Mouse (Mus musculus) adrenal gland, postnatal 36 days (tissue): ENCODE data around the gene Sphk1. TPM values are rescaled to one million over a fixed set of nuclear protein-coding genes. Genes with fewer than 3 reads are reported as not detected.

Experiments
- DNase-seq, 2 experiments: peaks; one replicate each; pipeline ENCODE4 v3.0.0; 2021; ENCODE audit warnings: mixed read lengths in 1 of 2
- total RNA-seq, 2 experiments: library from RNA; stranded (reverse); gene quantifications; 2 replicates each; pipeline ENCODE4 v1.2.3; 2021

The Sphk1 gene
- total RNA-seq, 2 experiments from 2014 or later: 1.7 to 3.4 TPM

- no peak for DNase-seq
Observed at GRCm38 (mm10) chr11:116506151-116506875, 24.4 kb upstream of the Sphk1 start.

GRCm38 (mm10) chr11:116508689-116509088 lies 22.0 kb upstream of the Sphk1 start:
- DNase-seq: no peak

GRCm38 (mm10) chr11:116511301-116511868 lies 19.3 kb upstream of the Sphk1 start:
- DNase-seq: no peak

- no peak for DNase-seq
Observed at GRCm38 (mm10) chr11:116512154-116512553, 18.6 kb upstream of the Sphk1 start.

- no peak for DNase-seq
Observed at GRCm38 (mm10) chr11:116512987-116513386, 17.7 kb upstream of the Sphk1 start.

- no peak for DNase-seq
Observed at GRCm38 (mm10) chr11:116513531-116514038, 17.1 kb upstream of the Sphk1 start.

GRCm38 (mm10) chr11:116515330-116516020 lies 15.2 kb upstream of the Sphk1 start:
- no peak for DNase-seq

GRCm38 (mm10) chr11:116518482-116518881 lies 12.2 kb upstream of the Sphk1 start:
- DNase-seq: peak in 1 of 2 experiments; percentile 29

GRCm38 (mm10) chr11:116521143-116521542 lies 9.6 kb upstream of the Sphk1 start:
- peak; percentile 28 to 65 for DNase-seq

GRCm38 (mm10) chr11:116522046-116522445 lies 8.7 kb upstream of the Sphk1 start:
- no peak for DNase-seq

GRCm38 (mm10) chr11:116522886-116523698 lies 7.6 kb upstream of the Sphk1 start:
- peak; percentile 59 to 60 for DNase-seq

- peak; percentile 18 to 38 for DNase-seq
Observed at GRCm38 (mm10) chr11:116523699-116524189, 7.0 kb upstream of the Sphk1 start.

GRCm38 (mm10) chr11:116528636-116529320 lies 1.9 kb upstream of the Sphk1 start:
- DNase-seq: no peak

- no peak for DNase-seq
Observed at GRCm38 (mm10) chr11:116531371-116532191, 856 bp downstream of the Sphk1 start.

- peak in 1 of 2 experiments; percentile 45 for DNase-seq
Observed at GRCm38 (mm10) chr11:116532262-116532809, 1.6 kb downstream of the Sphk1 start.

GRCm38 (mm10) chr11:116532810-116533338 lies 2.1 kb downstream of the Sphk1 start:
- DNase-seq: peak; percentile 74 to 82

- peak; percentile 33 to 50 for DNase-seq
Observed at GRCm38 (mm10) chr11:116533341-116534153, 2.8 kb downstream of the Sphk1 start.

- DNase-seq: peak; percentile 61 to 77
Observed at GRCm38 (mm10) chr11:116534154-116534865, 3.6 kb downstream of the Sphk1 start.
